Mouse (Mus musculus): Measurements from ENCODE around the gene Astn1. TPM values are rescaled to one million over a fixed set of nuclear protein-coding genes. Genes with fewer than 3 reads are reported as not detected.

Astn1 gene
- polyA plus RNA-seq (2014; fragmentation: Nextera tagmentation; extraction: Ambion mirVana), result 3.5 and 4.5 TPM in 2 replicates

DNA sequence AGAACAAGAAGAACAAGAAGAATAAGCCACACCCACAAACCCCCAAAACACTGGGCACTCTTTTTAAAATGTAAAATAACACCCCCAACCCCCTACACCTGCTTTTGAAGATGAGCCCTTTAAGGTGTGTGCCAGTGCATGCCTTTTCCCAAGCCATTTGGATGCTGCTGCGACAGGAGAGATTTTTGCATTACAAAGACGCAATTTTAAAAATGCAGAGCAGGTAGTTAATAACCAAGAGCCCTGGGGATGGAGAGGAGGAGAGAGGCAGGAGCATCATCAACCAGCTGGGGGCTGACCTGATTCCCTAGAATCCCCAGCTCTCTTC is at the start of gene Astn1:
Gene Astn1, plus strand, starts transcription at position 310 of the 328 bp plus-strand sequence.
- 3% methylated on average over 2 of the region's 2 CpGs for WGBS
- ATAC-seq (ENCODE audit: insufficient number of reproducible peaks, low FRiP score, low TSS enrichment, low read depth), result peak; percentile 6; the same call in 1 of the 2 replicates

DNA sequence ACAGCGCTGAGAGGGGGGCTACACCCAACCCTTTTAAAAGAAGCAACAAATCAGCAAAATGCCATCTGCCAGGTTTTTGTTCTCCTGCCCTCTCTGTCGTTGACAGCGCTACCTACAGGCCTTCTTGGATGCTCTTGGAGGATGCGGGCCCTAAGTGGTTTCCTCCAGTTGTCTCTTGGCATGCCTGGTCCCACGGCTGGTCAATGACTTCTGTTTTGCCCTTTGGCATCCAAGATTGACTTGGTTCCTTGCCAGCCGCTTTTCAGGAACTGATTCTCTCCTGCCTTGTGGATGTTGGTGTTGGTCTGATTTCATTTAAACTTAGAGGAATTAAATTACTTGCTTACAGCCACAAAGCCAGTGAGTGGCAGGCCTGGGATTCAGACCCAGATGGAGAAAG is 38.7 kb upstream of the Astn1 start:
- Histone ChIP-seq H3K27me3 (ENCODE audit: control insufficient read depth, insufficient read depth, low read length) (no peaks in the 10 kb centered on the region), H3K9ac (ENCODE audit: low read length) (no peak overlapping the region), H3K9me3 (ENCODE audit: control insufficient read depth, low read length) (no peaks in the 10 kb centered on the region), H3K36me3 (ENCODE audit: control insufficient read depth, insufficient read depth, low read length) (no peaks in the 10 kb centered on the region), H3K27ac (replicated peaks; ENCODE audit: low read depth, low read length) (no peak overlapping the region), H3K4me3 (ENCODE audit: low read depth, low read length) (no peak overlapping the region), H3K4me2 (ENCODE audit: low read depth, severe bottlenecking) (no peak overlapping the region), H3K4me1 (ENCODE audit: control insufficient read depth, insufficient read depth, low read length) (no peaks in the 10 kb centered on the region)
- ATAC-seq (ENCODE audit: insufficient number of reproducible peaks, low FRiP score, low TSS enrichment, low read depth) (no peak), DNase-seq (ENCODE audit: low spot score) (no peak)
- 86% methylated on average over 6 of the region's 6 CpGs for WGBS

More for the DNA sequence above, at the start of gene Astn1:
- Histone ChIP-seq H3K4me1 (ENCODE audit: control insufficient read depth, insufficient read depth, low read length) (0 out of 2 replicates have a peak, but pooled peaks cover 2% of the 10 kb centered on the region), H3K27me3 (ENCODE audit: control insufficient read depth, insufficient read depth, low read length) (peaks cover 10% of the 10 kb centered on the region), H3K9me3 (ENCODE audit: control insufficient read depth, low read length) (no peaks in the 10 kb centered on the region), H3K36me3 (ENCODE audit: control insufficient read depth, insufficient read depth, low read length) (no peaks in the 10 kb centered on the region), H3K27ac (replicated peaks; ENCODE audit: low read depth, low read length) (no peak within 1 kb of the TSS), H3K4me3 (ENCODE audit: low read depth, low read length) (peak within 1 kb of the TSS; percentile 54), H3K9ac (ENCODE audit: low read length) (peak within 1 kb of the TSS; percentile 83), H3K4me2 (ENCODE audit: low read depth, severe bottlenecking) (peak within 1 kb of the TSS; percentile 81)
- no peak for DNase-seq (ENCODE audit: low spot score)

DNA sequence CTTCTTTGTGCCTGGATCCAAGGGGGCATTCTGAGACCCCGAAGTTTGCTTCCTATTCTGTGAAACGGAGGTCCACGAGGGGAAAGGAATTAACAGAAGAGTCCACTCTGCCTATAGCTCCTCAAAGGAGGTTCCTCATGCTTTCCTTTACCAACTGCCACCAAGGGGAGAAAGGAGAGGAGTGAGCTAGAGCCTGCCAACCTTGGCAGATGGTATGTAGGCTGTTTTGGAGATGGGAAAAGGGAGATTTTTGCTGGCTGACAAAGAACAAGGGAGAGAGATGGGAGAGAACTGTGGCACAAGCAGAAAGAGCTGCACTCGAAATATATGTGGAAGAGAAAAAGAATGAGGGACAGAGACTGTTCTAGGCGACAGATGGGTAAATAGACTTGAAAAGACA is 33.9 kb upstream of the Astn1 start:
- H3K4me3 ChIP-seq (ENCODE audit: low read depth, low read length), result no peak overlapping the region
- ATAC-seq (ENCODE audit: insufficient number of reproducible peaks, low FRiP score, low TSS enrichment, low read depth) (no peak), DNase-seq (ENCODE audit: low spot score) (no peak)
- WGBS, result 88% methylated on average over 5 of the region's 5 CpGs
- H3K36me3 ChIP-seq (ENCODE audit: control insufficient read depth, insufficient read depth, low read length), result no peaks in the 10 kb centered on the region
- no peak overlapping the region for H3K4me2 ChIP-seq (ENCODE audit: low read depth, severe bottlenecking)
- no peak overlapping the region for H3K27ac ChIP-seq (replicated peaks; ENCODE audit: low read depth, low read length)
- H3K9ac ChIP-seq (ENCODE audit: low read length), result no peak overlapping the region
- H3K4me1 ChIP-seq (ENCODE audit: control insufficient read depth, insufficient read depth, low read length), result no peaks in the 10 kb centered on the region
- H3K27me3 ChIP-seq (ENCODE audit: control insufficient read depth, insufficient read depth, low read length), result no peaks in the 10 kb centered on the region
- no peaks in the 10 kb centered on the region for H3K9me3 ChIP-seq (ENCODE audit: control insufficient read depth, low read length)

DNA sequence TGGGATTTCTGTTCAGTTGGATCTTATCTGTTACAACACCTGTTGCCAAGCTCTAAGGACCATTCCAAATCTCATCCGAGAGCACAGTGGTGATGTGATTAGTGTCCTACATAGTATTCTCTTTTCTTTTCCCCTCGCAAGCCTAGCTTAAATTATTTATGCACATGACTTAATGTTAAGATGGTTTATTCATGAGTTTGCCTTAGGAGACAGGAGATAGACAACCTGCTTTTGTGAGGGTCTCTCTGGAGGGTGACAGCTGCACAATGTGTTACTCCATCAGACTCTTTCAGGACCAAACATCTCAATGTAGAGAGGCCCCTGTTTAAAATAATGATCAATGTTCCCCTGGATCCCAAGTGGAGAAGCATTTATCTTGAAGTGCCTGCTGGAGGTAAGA is 33.2 kb upstream of the Astn1 start:
- no peak overlapping the region for H3K4me2 ChIP-seq (ENCODE audit: low read depth, severe bottlenecking)
- H3K27ac ChIP-seq (replicated peaks; ENCODE audit: low read depth, low read length), result no peak overlapping the region
- no peaks in the 10 kb centered on the region for H3K9me3 ChIP-seq (ENCODE audit: control insufficient read depth, low read length)
- DNase-seq (ENCODE audit: low spot score) (no peak), ATAC-seq (ENCODE audit: insufficient number of reproducible peaks, low FRiP score, low TSS enrichment, low read depth) (no peak)
- no peak overlapping the region for H3K4me3 ChIP-seq (ENCODE audit: low read depth, low read length)
- H3K4me1 ChIP-seq (ENCODE audit: control insufficient read depth, insufficient read depth, low read length), result no peaks in the 10 kb centered on the region
- no peak overlapping the region for H3K9ac ChIP-seq (ENCODE audit: low read length)
- no peaks in the 10 kb centered on the region for H3K27me3 ChIP-seq (ENCODE audit: control insufficient read depth, insufficient read depth, low read length)
- no peaks in the 10 kb centered on the region for H3K36me3 ChIP-seq (ENCODE audit: control insufficient read depth, insufficient read depth, low read length)
- 81% methylated on average over 2 of the region's 2 CpGs for WGBS

DNA sequence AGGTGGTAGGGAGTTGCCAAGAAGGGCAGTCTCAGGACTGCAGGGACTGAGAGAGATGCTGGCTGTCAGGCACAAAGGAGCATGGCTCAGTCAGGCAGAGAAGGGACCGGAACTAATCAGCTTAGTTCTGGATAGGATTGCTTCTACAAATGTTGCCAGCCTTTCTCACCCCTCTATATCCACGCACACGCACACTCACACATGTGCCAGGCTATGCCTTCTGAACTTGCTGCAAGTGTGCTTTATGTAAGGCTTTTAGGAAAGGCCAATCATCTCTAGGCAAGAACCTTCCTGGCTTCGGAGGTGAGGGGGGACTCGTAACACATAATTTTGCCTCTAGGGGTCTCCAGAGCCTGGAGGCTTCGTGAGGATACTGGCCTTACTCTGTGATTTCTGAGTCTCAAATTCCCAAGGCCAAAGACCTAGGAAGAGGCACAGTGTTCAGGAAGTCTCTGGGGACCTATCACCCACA is 18.8 kb upstream of the Astn1 start:
- DNase-seq (ENCODE audit: low spot score) (peak; percentile 32), ATAC-seq (ENCODE audit: insufficient number of reproducible peaks, low FRiP score, low TSS enrichment, low read depth) (no peak)
- WGBS, result 56% methylated on average over 6 of the region's 6 CpGs

DNA sequence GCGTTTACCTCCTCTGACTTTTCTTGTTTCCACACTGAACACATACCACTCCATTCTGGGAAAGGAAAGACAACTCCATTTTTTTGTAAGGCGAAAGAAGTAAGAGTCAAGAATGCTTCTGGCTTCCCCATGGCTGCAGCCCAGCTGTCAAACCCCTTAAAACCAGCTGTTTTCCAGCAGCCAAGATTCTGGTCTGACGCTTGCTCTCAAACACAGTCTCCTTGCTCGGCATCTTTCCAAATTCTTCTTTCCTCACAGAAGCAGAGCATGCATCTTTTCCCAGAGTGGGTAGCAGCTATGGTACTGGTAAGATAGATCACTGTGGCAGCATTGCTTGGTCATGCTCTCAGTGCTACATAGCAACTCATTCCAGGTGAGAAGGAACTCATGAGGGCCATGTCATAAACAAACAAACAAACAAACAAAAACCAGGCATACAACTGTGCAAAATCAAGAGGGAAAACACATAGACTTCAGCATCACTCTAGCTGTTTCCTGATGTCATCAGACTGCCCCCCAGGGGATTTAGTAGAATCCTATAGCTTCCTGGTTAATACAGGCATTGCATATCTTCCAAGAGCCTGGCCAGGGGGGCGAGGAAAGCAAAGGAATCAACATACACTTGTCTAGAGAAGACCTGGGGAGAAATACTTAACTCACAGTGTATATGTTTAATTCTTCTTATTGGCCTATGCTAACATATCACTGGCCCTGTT is 8.3 kb upstream of the Astn1 start:
- WGBS, result 84% methylated on average over 5 of the region's 5 CpGs
- Histone ChIP-seq H3K27ac (replicated peaks; ENCODE audit: low read depth, low read length) (no peak overlapping the region), H3K9me3 (ENCODE audit: control insufficient read depth, low read length) (no peaks in the 10 kb centered on the region), H3K9ac (ENCODE audit: low read length) (no peak overlapping the region), H3K27me3 (ENCODE audit: control insufficient read depth, insufficient read depth, low read length) (peaks cover 31% of the 10 kb centered on the region), H3K4me3 (ENCODE audit: low read depth, low read length) (no peak overlapping the region), H3K4me1 (ENCODE audit: control insufficient read depth, insufficient read depth, low read length) (0 out of 2 replicates have a peak, but pooled peaks cover 4% of the 10 kb centered on the region), H3K36me3 (ENCODE audit: control insufficient read depth, insufficient read depth, low read length) (no peaks in the 10 kb centered on the region), H3K4me2 (ENCODE audit: low read depth, severe bottlenecking) (no peak overlapping the region)
- ATAC-seq (ENCODE audit: insufficient number of reproducible peaks, low FRiP score, low TSS enrichment, low read depth) (no peak), DNase-seq (ENCODE audit: low spot score) (no peak)

More for the DNA sequence above, 18.8 kb upstream of the Astn1 start:
- Histone ChIP-seq H3K9ac (ENCODE audit: low read length) (no peak overlapping the region), H3K27ac (replicated peaks; ENCODE audit: low read depth, low read length) (no peak overlapping the region), H3K9me3 (ENCODE audit: control insufficient read depth, low read length) (no peaks in the 10 kb centered on the region), H3K4me3 (ENCODE audit: low read depth, low read length) (no peak overlapping the region), H3K27me3 (ENCODE audit: control insufficient read depth, insufficient read depth, low read length) (no peaks in the 10 kb centered on the region), H3K4me2 (ENCODE audit: low read depth, severe bottlenecking) (no peak overlapping the region), H3K4me1 (ENCODE audit: control insufficient read depth, insufficient read depth, low read length) (no peaks in the 10 kb centered on the region), H3K36me3 (ENCODE audit: control insufficient read depth, insufficient read depth, low read length) (no peaks in the 10 kb centered on the region)

DNA sequence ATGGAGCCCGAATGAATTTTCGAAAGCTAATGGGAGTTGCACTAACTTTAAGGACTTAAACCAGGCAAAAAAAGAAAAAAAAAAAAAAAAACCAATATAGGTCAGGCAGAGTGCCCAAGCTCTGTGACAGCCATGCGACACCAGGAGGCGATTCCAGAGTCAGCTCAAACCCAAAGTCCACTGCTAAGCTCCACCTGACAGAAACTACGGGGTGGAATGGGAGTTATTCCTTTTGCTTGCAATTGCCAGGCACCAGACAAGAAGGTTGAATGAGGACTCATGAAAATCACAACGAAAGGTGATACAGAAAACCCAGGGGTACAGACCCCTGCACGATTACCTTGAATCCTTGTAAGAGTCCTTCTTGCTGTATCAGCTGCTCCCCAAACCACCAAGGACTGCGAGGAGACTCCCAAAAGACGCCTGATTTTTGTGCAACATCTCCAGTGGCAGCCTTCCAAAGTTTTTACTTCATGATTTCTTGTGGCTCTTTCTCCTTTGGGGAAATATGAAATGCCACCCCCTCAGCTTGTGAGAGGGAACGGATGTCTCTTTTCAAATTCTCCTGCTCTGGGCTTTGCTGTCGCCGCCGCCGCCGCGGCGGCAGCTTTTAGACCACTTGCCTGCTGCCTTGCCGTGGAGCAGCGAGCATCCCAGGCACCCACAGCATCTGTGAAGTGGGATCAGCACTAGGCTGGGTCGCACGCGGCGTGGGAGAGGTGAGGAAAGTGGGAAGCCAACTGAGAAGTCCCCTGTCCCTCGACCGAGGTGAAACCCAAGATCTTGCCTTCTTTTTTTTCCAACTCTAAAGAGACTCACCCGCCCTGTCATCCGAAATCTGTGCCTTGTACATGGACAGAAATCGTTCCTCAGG is 6.7 kb upstream of the Astn1 start:
- WGBS, result 11% methylated on average over 28 of the region's 28 CpGs
- peak overlapping the region; percentile 78 for H3K4me2 ChIP-seq (ENCODE audit: low read depth, severe bottlenecking)
- H3K9me3 ChIP-seq (ENCODE audit: control insufficient read depth, low read length), result no peaks in the 10 kb centered on the region
- peak overlapping the region; percentile 46 for H3K4me3 ChIP-seq (ENCODE audit: low read depth, low read length)
- H3K9ac ChIP-seq (ENCODE audit: low read length), result no peak overlapping the region
- H3K27ac ChIP-seq (replicated peaks; ENCODE audit: low read depth, low read length), result no peak overlapping the region
- peaks cover 31% of the 10 kb centered on the region for H3K27me3 ChIP-seq (ENCODE audit: control insufficient read depth, insufficient read depth, low read length)
- DNase-seq (ENCODE audit: low spot score) (no peak), ATAC-seq (ENCODE audit: insufficient number of reproducible peaks, low FRiP score, low TSS enrichment, low read depth) (no peak)
- 0 out of 2 replicates have a peak, but pooled peaks cover 4% of the 10 kb centered on the region for H3K4me1 ChIP-seq (ENCODE audit: control insufficient read depth, insufficient read depth, low read length)
- no peaks in the 10 kb centered on the region for H3K36me3 ChIP-seq (ENCODE audit: control insufficient read depth, insufficient read depth, low read length)

DNA sequence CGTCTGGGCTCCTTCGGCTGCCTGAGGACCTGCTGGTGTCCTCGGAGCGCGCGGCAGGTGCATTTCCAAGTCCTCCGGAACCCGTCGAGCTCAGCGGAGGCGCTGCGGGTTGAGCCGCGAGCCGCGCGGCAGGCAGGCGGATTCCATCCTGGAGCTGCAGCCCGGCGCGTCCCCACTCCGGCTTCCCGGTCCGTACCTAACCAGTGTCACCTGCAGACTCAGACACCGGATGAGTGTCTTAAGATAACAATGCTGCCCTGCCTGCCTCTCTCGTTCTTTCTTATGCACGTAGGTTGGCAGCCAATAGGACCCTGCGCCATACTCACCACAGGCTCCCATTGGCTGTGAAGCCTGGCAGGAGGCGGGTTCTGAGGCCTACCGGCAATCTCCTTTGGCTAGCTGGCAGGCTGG is 6.0 kb upstream of the Astn1 start, which contains the start of gene Brinp2:
Gene Brinp2, minus strand, starts transcription at position 276 of the 411 bp plus-strand sequence.
- peaks cover 31% of the 10 kb centered on the region for H3K27me3 ChIP-seq (ENCODE audit: control insufficient read depth, insufficient read depth, low read length)
- H3K27ac ChIP-seq (replicated peaks; ENCODE audit: low read depth, low read length), result no peak within 1 kb of the TSS
- no peak within 1 kb of the TSS; the same call in 1 of the 2 replicates for H3K9ac ChIP-seq (ENCODE audit: low read length)
- no peaks in the 10 kb centered on the region for H3K36me3 ChIP-seq (ENCODE audit: control insufficient read depth, insufficient read depth, low read length)
- no peaks in the 10 kb centered on the region for H3K9me3 ChIP-seq (ENCODE audit: control insufficient read depth, low read length)
- DNase-seq (ENCODE audit: low spot score) (peak; percentile 85), ATAC-seq (ENCODE audit: insufficient number of reproducible peaks, low FRiP score, low TSS enrichment, low read depth) (peak; percentile 97)
- peak within 1 kb of the TSS; percentile 46 for H3K4me3 ChIP-seq (ENCODE audit: low read depth, low read length)
- WGBS, result under 1% methylated on average over 30 of the region's 30 CpGs
- H3K4me2 ChIP-seq (ENCODE audit: low read depth, severe bottlenecking), result peak within 1 kb of the TSS; percentile 78
- H3K4me1 ChIP-seq (ENCODE audit: control insufficient read depth, insufficient read depth, low read length), result 0 out of 2 replicates have a peak, but pooled peaks cover 4% of the 10 kb centered on the region

All from limb, embryonic 11.5 days (tissue).